Mouse (Mus musculus): ENCODE measurements around the gene Tex11.
"Not testable (repeated sequence)": the region's sequence is repeated elsewhere in the genome, so short reads cannot be mapped to it uniquely, and the experiment has no call there.

The Tex11 gene

GRCm38 (mm10) chrX:101059541-101059940 lies at the start of gene Tex11:
Tex11 (minus strand) TSS chrX:101059667.
- no peak for DNase-seq (ENCODE audit: low read depth, low spot score)

GRCm38 (mm10) chrX:101085920-101086319 lies 26.5 kb upstream of the Tex11 start, which contains the start of gene Slc7a3:
Slc7a3 (minus strand) TSS chrX:101086020.
- no peak for DNase-seq (ENCODE audit: low read depth, low spot score)

- not testable (repeated sequence) for DNase-seq (ENCODE audit: low read depth, low spot score)
These were observed 25.7 kb upstream of the Tex11 start for GRCm38 (mm10) chrX:101085211-101085610.

GRCm38 (mm10) chrX:101084192-101084591 lies 24.7 kb upstream of the Tex11 start:
- DNase-seq (ENCODE audit: low read depth, low spot score) = no peak

- no peak for DNase-seq (ENCODE audit: low read depth, low spot score)
These were observed 5.8 kb upstream of the Tex11 start for GRCm38 (mm10) chrX:101065245-101065644.

GRCm38 (mm10) chrX:101063503-101063902 lies 4.0 kb upstream of the Tex11 start:
- no peak for DNase-seq (ENCODE audit: low read depth, low spot score)

GRCm38 (mm10) chrX:100943640-100944039 lies 115.8 kb downstream of the Tex11 start:
- no peak for DNase-seq (ENCODE audit: low read depth, low spot score)

GRCm38 (mm10) chrX:100839211-100839610 lies 220.3 kb downstream of the Tex11 start:
- DNase-seq (ENCODE audit: low read depth, low spot score) = no peak

GRCm38 (mm10) chrX:100832806-100833205 lies 226.7 kb downstream of the Tex11 start:
- no peak for DNase-seq (ENCODE audit: low read depth, low spot score)

GRCm38 (mm10) chrX:100825557-100825956 lies 233.9 kb downstream of the Tex11 start:
- no peak for DNase-seq (ENCODE audit: low read depth, low spot score)

- no peak for DNase-seq (ENCODE audit: low read depth, low spot score)
These were observed 238.3 kb downstream of the Tex11 start for GRCm38 (mm10) chrX:100821149-100821548.

GRCm38 (mm10) chrX:100818681-100819080 lies 240.8 kb downstream of the Tex11 start:
- DNase-seq (ENCODE audit: low read depth, low spot score) = no peak

GRCm38 (mm10) chrX:100815766-100816165 lies 243.7 kb downstream of the Tex11 start:
- no peak for DNase-seq (ENCODE audit: low read depth, low spot score)

- no peak for DNase-seq (ENCODE audit: low read depth, low spot score)
These were observed 245.3 kb downstream of the Tex11 start for GRCm38 (mm10) chrX:100814139-100814538.

- no peak for DNase-seq (ENCODE audit: low read depth, low spot score)
These were observed 248.3 kb downstream of the Tex11 start for GRCm38 (mm10) chrX:100811129-100811528.

GRCm38 (mm10) chrX:100802034-100802433 lies 257.4 kb downstream of the Tex11 start:
- no peak for DNase-seq (ENCODE audit: low read depth, low spot score)

GRCm38 (mm10) chrX:100800643-100801042 lies 258.8 kb downstream of the Tex11 start:
- no peak for DNase-seq (ENCODE audit: low read depth, low spot score)

GRCm38 (mm10) chrX:100797851-100798527 lies 261.5 kb downstream of the Tex11 start:
- no peak for DNase-seq (ENCODE audit: low read depth, low spot score)

GRCm38 (mm10) chrX:100797370-100797769 lies 262.1 kb downstream of the Tex11 start:
- DNase-seq (ENCODE audit: low read depth, low spot score) = no peak

GRCm38 (mm10) chrX:100796741-100797090 lies 262.8 kb downstream of the Tex11 start:
- no peak for DNase-seq (ENCODE audit: low read depth, low spot score)

GRCm38 (mm10) chrX:100796041-100796740 lies 263.3 kb downstream of the Tex11 start:
- no peak for DNase-seq (ENCODE audit: low read depth, low spot score)

- no peak for DNase-seq (ENCODE audit: low read depth, low spot score)
These were observed 270.1 kb downstream of the Tex11 start for GRCm38 (mm10) chrX:100789322-100789721.
